Mouse (Mus musculus): ENCODE measurements around the gene Plcb1.

Plcb1 gene

GRCm38 (mm10) chr2:135202390-135202789 lies 416.5 kb downstream of the Plcb1 start:
- DNase-seq (ENCODE audit: low spot score in 2 of 2): peak; percentile 15 to 36

- DNase-seq (ENCODE audit: low spot score in 2 of 2): no peak
Measured at GRCm38 (mm10) chr2:135204141-135205120, 418.6 kb downstream of the Plcb1 start.

- DNase-seq (ENCODE audit: low spot score in 2 of 2): no peak
Measured at GRCm38 (mm10) chr2:135208890-135209289, 423.0 kb downstream of the Plcb1 start.

GRCm38 (mm10) chr2:135214746-135215448 lies 429.0 kb downstream of the Plcb1 start:
- DNase-seq (ENCODE audit: low spot score in 2 of 2): no peak

GRCm38 (mm10) chr2:135219406-135219805 lies 433.5 kb downstream of the Plcb1 start:
- no peak for DNase-seq (ENCODE audit: low spot score in 2 of 2)

GRCm38 (mm10) chr2:135225604-135226025 lies 439.7 kb downstream of the Plcb1 start:
- DNase-seq (ENCODE audit: low spot score in 2 of 2): no peak

GRCm38 (mm10) chr2:135230262-135230661 lies 444.4 kb downstream of the Plcb1 start:
- DNase-seq (ENCODE audit: low spot score in 2 of 2): no peak

- no peak for DNase-seq (ENCODE audit: low spot score in 2 of 2)
Measured at GRCm38 (mm10) chr2:135242662-135243316, 456.9 kb downstream of the Plcb1 start.

GRCm38 (mm10) chr2:135243764-135244163 lies 457.9 kb downstream of the Plcb1 start:
- no peak for DNase-seq (ENCODE audit: low spot score in 2 of 2)

- DNase-seq (ENCODE audit: low spot score in 2 of 2): no peak
Measured at GRCm38 (mm10) chr2:135249925-135250324, 464.1 kb downstream of the Plcb1 start.

- DNase-seq (ENCODE audit: low spot score in 2 of 2): no peak
Measured at GRCm38 (mm10) chr2:135251821-135252315, 466.0 kb downstream of the Plcb1 start.

GRCm38 (mm10) chr2:135259136-135259535 lies 473.3 kb downstream of the Plcb1 start:
- DNase-seq (ENCODE audit: low spot score in 2 of 2): no peak

GRCm38 (mm10) chr2:135263943-135264342 lies 478.1 kb downstream of the Plcb1 start:
- no peak for DNase-seq (ENCODE audit: low spot score in 2 of 2)

GRCm38 (mm10) chr2:135274949-135275348 lies 489.1 kb downstream of the Plcb1 start:
- no peak for DNase-seq (ENCODE audit: low spot score in 2 of 2)

GRCm38 (mm10) chr2:135278506-135278905 lies 492.6 kb downstream of the Plcb1 start:
- DNase-seq (ENCODE audit: low spot score in 2 of 2): peak in 1 of 2 experiments; percentile 41

- no peak for DNase-seq (ENCODE audit: low spot score in 2 of 2)
Measured at GRCm38 (mm10) chr2:135279026-135279425, 493.2 kb downstream of the Plcb1 start.

- no peak for DNase-seq (ENCODE audit: low spot score in 2 of 2)
Measured at GRCm38 (mm10) chr2:135283783-135284182, 497.9 kb downstream of the Plcb1 start.

- no peak for DNase-seq (ENCODE audit: low spot score in 2 of 2)
Measured at GRCm38 (mm10) chr2:135296184-135296769, 510.4 kb downstream of the Plcb1 start.

- no peak for DNase-seq (ENCODE audit: low spot score in 2 of 2)
Measured at GRCm38 (mm10) chr2:135300480-135300879, 514.6 kb downstream of the Plcb1 start.

GRCm38 (mm10) chr2:135302483-135302882 lies 516.6 kb downstream of the Plcb1 start:
- no peak for DNase-seq (ENCODE audit: low spot score in 2 of 2)

GRCm38 (mm10) chr2:135305186-135305585 lies 519.3 kb downstream of the Plcb1 start:
- no peak for DNase-seq (ENCODE audit: low spot score in 2 of 2)

Measured in right cerebral cortex, adult 2 months (tissue).